Mouse (Mus musculus): ENCODE measurements at regions not wholly inside any gene's neighbourhood (a gene's known extent, or its start where the extent isn't known, plus 50 kb on each side); places are given as distances from the start of the nearest gene placed in this dataset.

- no peak for TF ChIP-seq POLR2A (IDR thresholded peaks at IDR 0.05; ENCODE audit: low read depth, low read length)
- no peak for TF ChIP-seq CTCF (IDR thresholded peaks at IDR 0.05; ENCODE audit: borderline replicate concordance, insufficient read depth, low read length)
Observed at GRCm38 (mm10) chr13:117393488-117393887, 172.6 kb upstream of the Gm17509 start.

Measured in embryonic fibroblast, embryonic 13.5 days (primary cell).